Mouse (Mus musculus): ENCODE data around the gene Pak1ip1. TPM values are rescaled to one million over a fixed set of nuclear protein-coding genes. Genes with fewer than 3 reads are reported as not detected.

The Pak1ip1 gene
- polyA plus RNA-seq (2015; fragmentation: Nextera tagmentation; extraction: Ambion mirVana): 50.3 and 60.1 TPM in 2 replicates

DNA sequence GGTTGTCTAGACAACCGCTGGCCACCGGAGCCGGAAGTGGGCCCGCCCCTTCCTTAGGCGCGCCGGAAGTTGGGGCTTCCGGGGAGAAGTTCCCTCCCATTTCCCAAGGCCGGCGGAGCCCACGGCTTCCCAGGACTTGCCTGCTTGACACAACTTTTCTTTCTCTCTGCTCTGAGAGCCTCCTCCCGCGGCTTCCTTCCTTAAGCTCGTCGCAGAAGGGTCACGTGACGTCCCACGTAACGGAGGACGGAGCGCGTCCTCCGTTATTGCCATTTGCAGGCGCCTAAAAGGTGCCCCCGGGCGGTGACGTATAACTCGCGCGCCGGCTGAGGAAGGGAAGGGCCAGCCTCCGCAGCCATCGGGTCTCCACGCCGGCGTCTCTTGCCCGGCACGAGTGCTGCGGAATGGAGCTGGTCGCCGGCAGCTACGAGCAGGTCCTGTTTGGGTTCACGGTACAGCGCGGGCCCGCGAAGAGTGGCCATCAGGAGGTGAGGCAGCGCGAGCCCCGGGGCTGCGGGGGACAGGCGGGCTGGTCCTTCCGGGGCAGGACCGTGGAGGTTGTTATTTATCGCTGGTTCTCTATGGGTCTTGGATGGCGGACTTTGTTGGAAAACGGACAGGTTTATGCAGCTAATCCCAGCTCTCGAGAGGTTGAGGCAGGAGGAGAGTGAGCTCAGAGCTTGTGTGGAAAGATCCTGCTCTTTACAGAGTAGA lies at the start of gene Pak1ip1:
Pak1ip1 (plus strand) TSS at position 98 of the 714 bp plus-strand sequence.
- no peaks in the 10 kb centered on the region for H3K27me3 ChIP-seq (replicated peaks)
- under 1% methylated on average over 57 of the region's 58 CpGs for WGBS
- peaks cover 17% of the 10 kb centered on the region for H3K36me3 ChIP-seq
- H3K27ac ChIP-seq (replicated peaks): peak within 1 kb of the TSS; percentile 99
- H3K9ac ChIP-seq (replicated peaks): peak within 1 kb of the TSS; percentile 88
- peaks cover 24% of the 10 kb centered on the region for H3K4me1 ChIP-seq
- peak within 1 kb of the TSS; percentile 83 for H3K4me3 ChIP-seq (replicated peaks)
- ATAC-seq (ENCODE audit: low FRiP score): peak; percentile 98
- no peaks in the 10 kb centered on the region for H3K9me3 ChIP-seq (replicated peaks)
- peak within 1 kb of the TSS; percentile 94 for H3K4me2 ChIP-seq

DNA sequence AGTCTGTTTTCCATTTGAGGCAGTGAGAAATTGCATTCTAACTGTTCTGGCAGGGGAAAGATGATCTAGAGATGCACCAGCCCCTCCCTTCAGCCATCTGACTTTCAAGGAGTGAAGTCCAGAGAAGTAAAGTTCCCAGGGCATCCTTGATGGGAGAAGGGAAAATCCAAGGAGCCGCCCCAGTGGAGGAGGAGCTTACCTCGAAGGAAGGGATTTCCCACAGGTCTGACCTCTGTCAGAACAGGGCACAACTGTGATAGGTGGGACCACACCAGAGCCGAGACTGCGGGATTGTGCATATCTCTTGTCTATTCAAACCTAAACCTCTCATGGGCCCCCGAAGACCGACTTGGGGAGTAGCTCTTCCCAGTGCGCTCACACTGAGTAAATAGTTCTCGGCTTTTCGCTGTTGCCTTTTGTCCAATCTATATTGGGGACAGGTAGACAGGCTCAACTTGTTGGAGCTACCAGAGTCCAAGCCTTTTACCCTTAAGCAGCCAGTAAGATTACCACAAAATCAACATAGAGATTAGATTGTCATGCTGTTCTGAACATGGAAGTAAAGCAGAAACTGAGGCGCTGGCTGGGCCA lies 49.3 kb upstream of the Pak1ip1 start:
- no peak overlapping the region for H3K9ac ChIP-seq (replicated peaks)
- WGBS: 89% methylated on average over 10 of the region's 10 CpGs
- H3K27ac ChIP-seq (replicated peaks): no peak overlapping the region
- H3K36me3 ChIP-seq: no peaks in the 10 kb centered on the region
- H3K4me2 ChIP-seq: no peak overlapping the region
- no peak for ATAC-seq (ENCODE audit: low FRiP score)
- H3K9me3 ChIP-seq (replicated peaks): no peaks in the 10 kb centered on the region
- H3K4me3 ChIP-seq (replicated peaks): no peak overlapping the region
- H3K4me1 ChIP-seq: peaks cover 6% of the 10 kb centered on the region; the same call in 1 of the 2 replicates
- no peaks in the 10 kb centered on the region for H3K27me3 ChIP-seq (replicated peaks)

DNA sequence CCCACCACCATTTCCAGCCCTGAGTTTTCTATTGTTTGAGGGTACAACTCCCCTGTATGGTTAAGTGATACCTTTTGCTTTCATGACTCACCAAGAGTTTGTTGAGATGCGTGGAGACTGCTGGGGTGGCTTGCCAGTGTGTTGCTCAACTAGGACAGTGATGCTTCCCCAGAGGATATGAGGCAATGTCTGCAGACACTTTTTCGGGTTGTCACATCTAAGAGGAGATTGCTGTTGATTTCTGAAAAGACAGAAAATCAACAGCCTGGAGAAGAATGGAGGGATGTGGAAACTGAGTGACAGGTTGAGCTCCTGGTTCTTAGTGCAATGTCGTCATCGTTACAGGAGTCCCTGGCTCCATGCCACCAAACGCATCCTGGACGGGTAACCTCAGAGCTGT lies 47.6 kb upstream of the Pak1ip1 start:
- WGBS: 86% methylated on average over 6 of the region's 6 CpGs
- no peak for ATAC-seq (ENCODE audit: low FRiP score)
- H3K27ac ChIP-seq (replicated peaks): no peak overlapping the region

DNA sequence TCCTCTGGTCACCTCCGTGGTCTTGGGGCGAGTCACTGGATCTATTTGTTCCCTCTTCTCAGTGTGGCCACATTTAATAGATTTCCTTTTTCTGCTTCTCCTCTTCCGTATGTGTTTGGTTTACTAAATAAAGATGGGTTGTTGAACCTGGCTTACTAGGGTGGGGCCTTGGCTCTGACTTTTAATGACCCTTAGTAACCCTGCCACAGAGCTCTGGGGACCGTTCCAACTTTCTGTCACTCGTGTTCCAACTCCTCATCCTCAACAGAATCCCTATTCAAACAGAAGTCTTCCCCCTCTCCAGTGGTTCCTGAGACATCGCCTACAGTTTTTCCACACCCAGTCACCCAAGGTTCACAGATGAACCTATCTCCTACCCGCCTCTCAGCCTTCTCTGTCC lies 45.0 kb upstream of the Pak1ip1 start:
- no peak overlapping the region for H3K4me2 ChIP-seq
- no peaks in the 10 kb centered on the region for H3K4me1 ChIP-seq
- no peak overlapping the region for H3K27ac ChIP-seq (replicated peaks)
- H3K36me3 ChIP-seq: no peaks in the 10 kb centered on the region
- ATAC-seq (ENCODE audit: low FRiP score): no peak
- H3K4me3 ChIP-seq (replicated peaks): no peak overlapping the region
- 85% methylated on average over 7 of the region's 7 CpGs for WGBS
- H3K9me3 ChIP-seq (replicated peaks): no peaks in the 10 kb centered on the region
- H3K27me3 ChIP-seq (replicated peaks): no peaks in the 10 kb centered on the region
- H3K9ac ChIP-seq (replicated peaks): no peak overlapping the region

More for the DNA sequence above, 47.6 kb upstream of the Pak1ip1 start:
- Histone ChIP-seq H3K9ac (replicated peaks) (no peak overlapping the region), H3K4me1 (no peaks in the 10 kb centered on the region), H3K36me3 (no peaks in the 10 kb centered on the region), H3K9me3 (replicated peaks) (no peaks in the 10 kb centered on the region), H3K27me3 (replicated peaks) (no peaks in the 10 kb centered on the region), H3K4me2 (no peak overlapping the region), H3K4me3 (replicated peaks) (no peak overlapping the region)

DNA sequence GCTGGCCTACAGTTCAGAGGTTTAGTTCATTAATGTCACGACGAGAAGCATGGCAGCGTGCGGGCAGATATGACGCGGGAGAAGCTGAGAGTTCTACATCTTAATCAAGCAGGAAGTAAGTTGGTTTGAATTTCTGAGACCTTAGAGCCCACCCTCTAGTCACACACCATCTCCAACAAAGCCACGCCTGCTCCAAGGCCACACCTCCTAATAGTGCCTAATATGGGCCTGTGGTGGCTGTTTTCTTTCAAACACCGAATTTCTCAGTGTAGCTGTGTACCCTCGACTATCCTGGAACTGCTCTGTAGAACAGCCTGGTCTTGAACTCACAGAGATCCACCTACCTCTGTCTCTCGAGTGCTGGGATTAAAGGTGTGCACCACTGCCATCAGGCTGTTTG lies 33.2 kb upstream of the Pak1ip1 start:
- H3K4me2 ChIP-seq: no peak overlapping the region
- H3K36me3 ChIP-seq: no peaks in the 10 kb centered on the region
- H3K27me3 ChIP-seq (replicated peaks): no peaks in the 10 kb centered on the region
- no peak for ATAC-seq (ENCODE audit: low FRiP score)
- no peak overlapping the region for H3K9ac ChIP-seq (replicated peaks)
- H3K4me1 ChIP-seq: no peaks in the 10 kb centered on the region
- H3K4me3 ChIP-seq (replicated peaks): no peak overlapping the region
- WGBS: 91% methylated on average over 10 of the region's 10 CpGs
- H3K27ac ChIP-seq (replicated peaks): no peak overlapping the region
- no peaks in the 10 kb centered on the region for H3K9me3 ChIP-seq (replicated peaks)

DNA sequence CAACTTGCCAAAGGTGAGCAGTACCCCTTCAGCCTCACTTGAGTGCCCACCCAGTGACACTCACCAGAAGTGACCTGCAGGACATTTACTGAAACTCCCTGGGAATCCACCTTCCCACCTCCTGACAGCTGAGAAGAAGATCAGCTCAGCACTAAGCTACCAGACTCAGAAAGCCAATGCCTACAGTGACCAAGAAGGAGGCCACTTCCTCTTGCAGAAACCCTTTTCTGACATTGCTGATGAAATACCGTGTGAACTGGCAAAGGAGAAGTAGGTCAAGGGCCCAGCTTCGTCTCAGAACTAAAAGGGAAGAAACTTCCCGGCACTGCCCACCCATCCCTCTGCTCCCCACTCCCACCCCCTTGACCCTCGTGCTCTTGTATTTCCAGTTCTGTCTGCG lies 32.3 kb upstream of the Pak1ip1 start:
- no peak for ATAC-seq (ENCODE audit: low FRiP score)

DNA sequence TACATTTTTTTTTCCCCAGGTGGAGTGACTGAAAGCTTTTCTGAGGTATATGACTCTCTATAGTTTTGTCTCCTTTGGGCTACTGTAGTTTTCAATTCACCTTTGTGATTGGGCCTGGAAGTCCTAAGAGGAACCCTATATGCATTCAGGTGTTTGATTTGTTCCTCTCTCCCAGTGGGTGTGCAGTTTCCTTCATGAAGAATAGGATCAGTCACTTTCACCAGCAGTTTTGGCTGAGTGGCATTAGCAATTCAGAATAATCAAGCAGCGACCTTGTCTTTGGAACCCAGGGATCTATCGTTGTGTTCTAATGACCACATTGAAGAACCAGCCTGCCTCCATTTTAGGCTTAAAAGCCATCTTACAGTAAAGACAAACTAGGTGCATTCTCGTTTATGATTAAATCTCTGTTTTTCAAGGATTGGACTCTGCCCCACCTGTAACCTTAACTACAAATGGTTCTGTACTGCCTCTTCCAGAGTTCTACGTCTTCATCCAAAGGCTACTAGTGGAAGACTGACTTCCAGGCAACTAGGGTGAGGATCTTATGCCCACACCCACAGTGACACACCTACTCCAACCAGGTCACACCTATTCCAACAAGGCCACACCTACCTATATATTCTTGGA lies 30.9 kb upstream of the Pak1ip1 start:
- Histone ChIP-seq H3K4me1 (no peaks in the 10 kb centered on the region), H3K27ac (replicated peaks) (no peak overlapping the region), H3K9ac (replicated peaks) (no peak overlapping the region), H3K4me3 (replicated peaks) (no peak overlapping the region), H3K27me3 (replicated peaks) (no peaks in the 10 kb centered on the region), H3K4me2 (no peak overlapping the region), H3K36me3 (no peaks in the 10 kb centered on the region), H3K9me3 (replicated peaks) (no peaks in the 10 kb centered on the region)
- WGBS: 91% methylated on average over 4 of the region's 4 CpGs
- ATAC-seq (ENCODE audit: low FRiP score): no peak

More for the DNA sequence above, 32.3 kb upstream of the Pak1ip1 start:
- Histone ChIP-seq H3K9ac (replicated peaks) (no peak overlapping the region), H3K36me3 (no peaks in the 10 kb centered on the region), H3K4me1 (no peaks in the 10 kb centered on the region), H3K27ac (replicated peaks) (no peak overlapping the region), H3K27me3 (replicated peaks) (no peaks in the 10 kb centered on the region), H3K9me3 (replicated peaks) (no peaks in the 10 kb centered on the region), H3K4me2 (no peak overlapping the region), H3K4me3 (replicated peaks) (no peak overlapping the region)
- WGBS: 79% methylated on average over 5 of the region's 5 CpGs

DNA sequence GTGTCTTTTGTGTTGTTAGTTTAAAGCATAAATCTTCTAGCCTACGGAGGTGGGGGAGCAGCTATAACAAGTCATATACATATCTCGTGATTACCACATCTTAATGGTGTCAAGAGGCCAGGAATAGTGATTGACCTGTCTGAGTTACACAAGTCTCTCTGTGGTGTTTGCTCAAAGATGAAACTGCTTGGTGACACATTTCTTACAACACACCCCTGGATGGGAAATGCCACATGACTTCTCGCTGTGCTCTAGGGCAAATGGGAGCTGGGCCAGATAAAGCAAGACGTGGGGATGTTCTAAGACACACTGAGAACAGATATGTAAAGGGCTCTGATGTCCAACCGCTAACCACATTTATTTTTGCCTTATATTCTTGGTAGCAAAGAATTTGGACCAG lies 29.6 kb upstream of the Pak1ip1 start:
- Histone ChIP-seq H3K9ac (replicated peaks) (no peak overlapping the region), H3K27ac (replicated peaks) (no peak overlapping the region), H3K4me3 (replicated peaks) (no peak overlapping the region), H3K27me3 (replicated peaks) (no peaks in the 10 kb centered on the region), H3K4me1 (no peaks in the 10 kb centered on the region), H3K36me3 (no peaks in the 10 kb centered on the region), H3K9me3 (replicated peaks) (no peaks in the 10 kb centered on the region), H3K4me2 (no peak overlapping the region)
- 88% methylated on average over 5 of the region's 5 CpGs for WGBS
- ATAC-seq (ENCODE audit: low FRiP score): no peak

DNA sequence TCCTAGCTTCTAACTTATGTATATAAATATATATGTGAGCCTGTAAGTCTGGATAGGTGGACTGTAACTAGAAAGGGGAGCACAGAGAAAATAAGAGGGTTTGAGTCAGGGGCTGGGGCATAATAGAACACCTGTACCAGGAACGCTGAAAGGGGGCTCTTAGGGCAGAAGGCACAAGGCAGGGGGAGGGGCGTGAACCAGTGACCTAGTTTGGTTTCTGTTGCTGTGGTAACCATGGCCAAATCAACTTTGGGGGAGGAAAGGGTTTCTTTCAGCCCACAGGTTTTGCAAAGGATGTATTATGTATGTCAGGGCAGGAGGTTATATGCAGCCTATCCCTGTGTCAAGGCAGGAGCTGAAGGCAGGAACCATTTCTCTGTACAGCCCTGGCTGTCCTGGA lies 29.0 kb upstream of the Pak1ip1 start:
- no peak overlapping the region for H3K4me2 ChIP-seq
- H3K9ac ChIP-seq (replicated peaks): no peak overlapping the region
- 83% methylated on average over 2 of the region's 2 CpGs for WGBS
- no peaks in the 10 kb centered on the region for H3K4me1 ChIP-seq
- no peaks in the 10 kb centered on the region for H3K27me3 ChIP-seq (replicated peaks)
- no peaks in the 10 kb centered on the region for H3K36me3 ChIP-seq
- no peaks in the 10 kb centered on the region for H3K9me3 ChIP-seq (replicated peaks)
- H3K4me3 ChIP-seq (replicated peaks): no peak overlapping the region
- no peak overlapping the region for H3K27ac ChIP-seq (replicated peaks)
- no peak for ATAC-seq (ENCODE audit: low FRiP score)

DNA sequence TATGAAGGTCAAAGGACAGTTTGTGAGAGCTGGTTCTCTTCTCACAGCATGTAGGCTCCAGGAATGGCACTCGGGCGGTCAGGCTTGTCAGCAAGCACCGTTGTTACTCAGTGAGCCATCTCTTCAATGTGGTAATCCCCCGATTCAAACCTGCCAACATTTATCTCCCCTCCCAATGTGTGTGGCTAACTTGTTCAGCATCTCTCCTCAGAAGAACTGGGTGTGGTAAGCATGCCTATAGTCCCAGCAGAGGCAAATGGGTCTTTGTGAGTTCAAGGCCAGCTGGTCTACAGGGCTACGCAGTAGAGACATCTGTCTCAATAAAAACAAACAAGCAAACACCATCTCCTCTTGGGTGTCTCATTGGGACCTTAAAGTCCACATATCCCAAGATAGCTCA lies 27.8 kb upstream of the Pak1ip1 start:
- H3K27me3 ChIP-seq (replicated peaks): no peaks in the 10 kb centered on the region
- no peak for ATAC-seq (ENCODE audit: low FRiP score)
- 92% methylated on average over 5 of the region's 5 CpGs for WGBS

DNA sequence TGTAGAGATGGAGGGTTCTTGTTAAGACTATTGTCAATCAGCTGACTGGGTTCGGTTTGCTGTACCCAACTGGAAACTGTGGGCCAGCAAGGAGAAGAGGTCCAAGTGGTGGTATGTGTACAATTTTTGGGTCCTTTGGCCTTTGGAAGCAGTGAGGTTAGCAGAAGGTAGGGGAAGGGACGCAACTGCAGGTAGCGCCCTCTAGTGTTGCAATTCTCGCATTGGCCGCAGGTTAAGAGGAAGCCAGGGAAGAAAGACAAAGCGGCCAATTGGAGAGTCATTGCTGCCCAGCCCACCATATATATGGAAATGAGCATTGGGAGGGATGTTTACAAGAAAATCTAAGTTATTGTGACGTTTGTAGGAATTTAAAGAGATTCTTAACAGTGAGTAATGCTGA lies 23.2 kb upstream of the Pak1ip1 start:
- 17% methylated on average over 7 of the region's 7 CpGs for WGBS
- no peaks in the 10 kb centered on the region for H3K36me3 ChIP-seq
- no peaks in the 10 kb centered on the region for H3K4me1 ChIP-seq

More for the DNA sequence above, 27.8 kb upstream of the Pak1ip1 start:
- no peaks in the 10 kb centered on the region for H3K36me3 ChIP-seq
- no peak overlapping the region for H3K4me3 ChIP-seq (replicated peaks)
- H3K9ac ChIP-seq (replicated peaks): no peak overlapping the region
- H3K9me3 ChIP-seq (replicated peaks): no peaks in the 10 kb centered on the region
- H3K4me2 ChIP-seq: no peak overlapping the region
- no peaks in the 10 kb centered on the region for H3K4me1 ChIP-seq
- H3K27ac ChIP-seq (replicated peaks): no peak overlapping the region

DNA sequence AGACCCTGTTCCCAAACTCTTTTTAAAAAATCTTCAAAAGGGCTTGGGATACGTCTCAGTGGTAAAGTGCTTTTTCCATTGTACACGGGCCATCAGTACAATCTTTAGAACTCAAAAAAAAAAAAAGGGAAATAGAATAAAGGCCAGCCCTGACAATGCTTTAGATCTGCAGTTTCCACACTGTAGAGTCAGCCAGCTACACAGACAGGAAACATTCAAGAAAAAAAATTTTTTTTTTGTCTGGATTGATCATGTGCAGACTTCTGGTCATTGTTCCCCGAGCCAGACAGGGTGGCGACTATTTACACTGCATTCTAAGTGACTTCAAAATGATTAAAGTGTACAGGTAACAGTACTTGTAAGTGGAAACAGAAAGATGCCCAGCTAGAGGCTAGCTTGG lies 22.2 kb upstream of the Pak1ip1 start:
- no peak overlapping the region for H3K9ac ChIP-seq (replicated peaks)
- H3K36me3 ChIP-seq: no peaks in the 10 kb centered on the region
- H3K4me1 ChIP-seq: no peaks in the 10 kb centered on the region
- no peak overlapping the region for H3K4me3 ChIP-seq (replicated peaks)
- no peaks in the 10 kb centered on the region for H3K9me3 ChIP-seq (replicated peaks)
- ATAC-seq (ENCODE audit: low FRiP score): no peak
- 88% methylated on average over 4 of the region's 4 CpGs for WGBS
- no peak overlapping the region for H3K4me2 ChIP-seq
- no peaks in the 10 kb centered on the region for H3K27me3 ChIP-seq (replicated peaks)
- no peak overlapping the region for H3K27ac ChIP-seq (replicated peaks)

More for the DNA sequence above, 23.2 kb upstream of the Pak1ip1 start:
- Histone ChIP-seq H3K27ac (replicated peaks) (no peak overlapping the region), H3K9ac (replicated peaks) (no peak overlapping the region), H3K27me3 (replicated peaks) (no peaks in the 10 kb centered on the region), H3K4me3 (replicated peaks) (no peak overlapping the region), H3K4me2 (no peak overlapping the region), H3K9me3 (replicated peaks) (no peaks in the 10 kb centered on the region)
- no peak for ATAC-seq (ENCODE audit: low FRiP score)

Measured in neural tube, embryonic 15.5 days (tissue).